In the genomic region with DNA sequence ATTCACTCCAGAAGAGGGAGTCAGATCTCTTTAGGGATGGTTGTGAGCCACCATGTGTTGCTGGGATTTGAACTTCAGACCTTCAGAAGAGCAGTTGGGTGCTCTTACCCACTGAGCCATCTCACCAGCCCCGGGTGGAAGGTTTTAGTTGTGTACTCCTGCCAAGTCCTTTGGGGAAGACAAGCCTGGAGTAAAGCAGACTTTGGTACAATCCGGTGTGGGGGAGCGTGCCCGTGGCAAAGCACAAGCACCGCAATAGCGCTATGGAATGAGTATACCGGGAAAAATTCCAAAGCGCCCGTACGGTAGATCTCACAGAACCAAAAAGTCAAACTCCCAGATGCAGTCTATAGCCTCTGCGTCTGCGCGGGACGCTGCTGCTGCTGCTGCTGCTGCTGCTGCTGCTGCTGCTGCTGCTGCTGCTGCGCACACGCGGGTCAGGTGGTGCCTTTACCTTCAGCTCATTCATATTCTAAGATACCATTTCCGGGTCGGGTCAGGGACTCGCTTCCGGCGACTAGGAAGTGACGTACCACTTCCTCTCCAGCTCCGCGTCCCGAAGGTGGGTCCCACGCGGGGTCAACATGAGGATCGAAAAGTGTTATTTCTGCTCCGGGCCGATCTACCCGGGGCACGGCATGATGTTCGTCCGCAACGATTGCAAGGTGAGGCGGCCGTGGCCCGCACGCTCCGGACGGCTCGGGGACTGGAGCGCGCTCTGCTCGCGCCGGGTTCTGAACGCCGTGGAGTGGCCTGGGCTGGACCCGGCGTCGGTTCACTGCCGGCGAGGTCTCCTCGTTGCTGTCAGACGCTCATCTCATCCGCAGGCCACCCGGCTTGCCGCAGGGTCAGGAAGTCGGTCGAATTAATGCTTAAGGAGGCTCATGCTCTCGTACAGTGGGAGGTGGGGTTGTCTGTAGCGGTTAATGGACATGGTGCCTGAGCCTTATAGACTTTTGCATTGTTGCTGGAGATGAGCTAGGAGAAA, we compare ENCODE assay signal across 8 mouse cellular contexts. TPM values are rescaled to one million over a fixed set of nuclear protein-coding genes. Genes with fewer than 3 reads are reported as not detected.
A peak's percentile ranks its signal among the peaks of the same experiment; 100 is the strongest.
DNase-seq lines count a peak whose midpoint lies in the region; TF ChIP-seq lines count a peak whose summit lies in the region.

A gene (plus strand): TSS at position 508 of the 988 bp plus-strand sequence.

- H3K36me3 ChIP-seq in megakaryocyte, embryonic 14.5 days (replicated peaks; ENCODE audit: low read length): peaks cover 30% of the 10 kb centered on the region

- H3K4me1 ChIP-seq in cortical plate, adult 2 months (ENCODE audit: control insufficient read depth, insufficient read depth, low read length): no peaks in the 10 kb centered on the region
- H3K4me1 ChIP-seq in megakaryocyte, embryonic 14.5 days: peaks cover 45% of the 10 kb centered on the region

- H3K27ac ChIP-seq in cortical plate, adult 2 months (ENCODE audit: insufficient read depth, low read length): 0 out of 2 replicates have a peak within 1 kb of the TSS, but pooled peaks have one; percentile 26

- DNase-seq in adipocyte (ENCODE audit: low spot score): peak; percentile 85
- peak; percentile 63 to 73 for DNase-seq in gastrocnemius, adult 8-10 months (ENCODE audit: low spot score in 2 of 2)
- peak; percentile 67 for DNase-seq in hindlimb bud, embryonic 11.5 days (ENCODE audit: extremely low spot score, low read depth, low spot score)
- DNase-seq in left cerebral cortex, adult 8-10 months (ENCODE audit: low spot score in 2 of 2): peak; percentile 70 to 91
- DNase-seq in right cerebral cortex, postnatal 10 days (ENCODE audit: low spot score in 2 of 2): peak; percentile 93 to 95
- DNase-seq in urinary bladder, postnatal 4 days (ENCODE audit: low spot score in 2 of 2): peak; percentile 67 to 77

- TF ChIP-seq POLR2A in cortical plate, adult 2 months (IDR thresholded peaks at IDR 0.05; ENCODE audit: extremely low read depth, insufficient read depth, low read length): no peak

- peak within 1 kb of the TSS; percentile 74 for H3K4me3 ChIP-seq in cortical plate, adult 2 months (ENCODE audit: insufficient read depth, low read length)
- H3K4me3 ChIP-seq in megakaryocyte, embryonic 14.5 days (replicated peaks): peak within 1 kb of the TSS; percentile 99

- H3K27me3 ChIP-seq in megakaryocyte, embryonic 14.5 days (replicated peaks): no peaks in the 10 kb centered on the region

- no peak for TF ChIP-seq CTCF in cortical plate, adult 2 months (IDR thresholded peaks at IDR 0.05; ENCODE audit: extremely low read depth, insufficient read depth, low read length)

- H3K9me3 ChIP-seq in megakaryocyte, embryonic 14.5 days: no peaks in the 10 kb centered on the region

RNA-seq across cellular contexts. Expression of the gene that starts here (rescaled TPM):
- polyA plus RNA-seq in cortical plate, adult 2 months (2012; rRNA removed): 60.9 and 61.2 TPM in 2 replicates
- total RNA-seq in gastrocnemius, adult 8-10 months (2022): 10 to 100 TPM; 36.7 to 45.4 (median 41.7) TPM
- 10 to 100 TPM; 51.3 to 62.2 (median 53.3) TPM for total RNA-seq in left cerebral cortex, adult 8-10 months (2022)
- polyA plus RNA-seq in megakaryocyte, embryonic 14.5 days (2012; ENCODE audit: insufficient read depth, low replicate concordance): 5.5 TPM in 1 of 2 replicates, not detected in the other

Comparison
In these comparisons a context has a peak if more than half of its experiments do, and no peak if none do; other contexts are left out.
1. Peak in every context shown above with its lines: DNase-seq, H3K4me3 ChIP-seq and H3K27ac ChIP-seq.